Mouse (Mus musculus) kidney, embryonic 14.5 days (tissue): ENCODE data around the gene Ablim1. TPM values are rescaled to one million over a fixed set of nuclear protein-coding genes. Genes with fewer than 3 reads are reported as not detected.

Experiments
- ATAC-seq: fragments of 200-750 bp; cut with Nextera tagmentation; 2 replicates; pipeline ENCODE4 v1.8.0; 2017; ENCODE audit warnings: moderate number of reproducible peaks, mild to moderate bottlenecking, moderate TSS enrichment, moderate library complexity; ENCODE audit not compliant: low FRiP score, low TSS enrichment
- H3K27ac ChIP-seq: fragments of 300-500 bp; sonication (generic); 2 replicates; pipeline ENCODE4 v1.5.1; 2014; ENCODE audit warnings: low read depth, mild to moderate bottlenecking, low read length, moderate library complexity, mixed read lengths
- H3K27me3 ChIP-seq: fragments of 300-500 bp; sonication (generic); 2 replicates; pipeline ENCODE4 v1.6.1; 2014; ENCODE audit warnings: mild to moderate bottlenecking, low read length; ENCODE audit not compliant: control insufficient read depth, insufficient read depth
- H3K36me3 ChIP-seq: fragments of 300-500 bp; sonication (generic); 2 replicates; pipeline ENCODE4 v1.6.1; 2014; ENCODE audit warnings: low read length, mixed read lengths; ENCODE audit not compliant: control insufficient read depth, insufficient read depth
- H3K4me1 ChIP-seq: fragments of 300-500 bp; sonication (generic); 2 replicates; pipeline ENCODE4 v1.6.1; 2014; ENCODE audit warnings: low read length, mixed read lengths; ENCODE audit not compliant: control insufficient read depth, insufficient read depth
- H3K4me2 ChIP-seq: fragments of 300-500 bp; sonication (generic); replicated peaks from 2 replicates; pipeline ENCODE4 v1.6.1; 2014; ENCODE audit warnings: low read depth, mild to moderate bottlenecking, low read length
- H3K4me3 ChIP-seq: fragments of 300-500 bp; sonication (generic); 2 replicates; pipeline ENCODE4 v1.5.1; 2014; ENCODE audit warnings: mild to moderate bottlenecking, low read length
- H3K9ac ChIP-seq: fragments of 300-500 bp; sonication (generic); 2 replicates; pipeline ENCODE4 v1.6.1; 2014; ENCODE audit warnings: low read depth, mild to moderate bottlenecking, low read length, moderate library complexity
- H3K9me3 ChIP-seq: fragments of 300-500 bp; sonication (generic); 2 replicates; pipeline ENCODE4 v1.6.1; 2016; ENCODE audit warnings: low read length; ENCODE audit not compliant: control insufficient read depth
- WGBS: fragments of 180-500 bp; shearing (Covaris S2); extraction: QIAGEN DNeasy Blood & Tissue Kit; methylation state at CpG from one replicate; pipeline ENCODE4 v1.1.7; 2014; 5-methylcytosine and 5-hydroxymethylcytosine counted together
- polyA plus RNA-seq: library from polyadenylated mRNA; unstranded; fragments of >200 nt; fragmentation: Nextera tagmentation; extraction: Ambion mirVana; gene quantifications from 2 replicates; pipeline ENCODE4 v1.2.1, GENCODE M21; 2014

Ablim1 gene
- polyA plus RNA-seq, 1 experiment from 2014 or later: 36.0 TPM

DNA sequence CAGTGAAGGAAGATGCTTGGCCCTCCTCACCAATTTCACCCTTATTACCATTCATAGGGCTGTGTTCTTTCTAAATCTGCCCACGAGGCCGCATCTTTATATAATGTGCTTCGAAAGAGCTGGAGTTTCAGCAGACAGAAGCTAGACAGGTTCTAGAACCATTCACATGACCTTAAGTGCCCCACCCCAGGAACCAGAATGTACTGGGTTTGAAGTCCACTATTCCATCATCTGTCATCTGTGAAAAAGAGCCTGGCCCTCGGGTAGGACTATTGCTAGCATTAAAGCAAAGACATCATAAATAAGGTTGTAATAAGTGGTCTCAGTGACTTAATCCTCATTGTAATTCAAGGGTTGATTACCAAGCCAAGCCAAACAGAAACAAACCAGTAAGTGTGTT, 35.1 kb downstream of the Ablim1 start:
- Histone ChIP-seq H3K4me3 (no peak overlapping the region), H3K36me3 (no peaks in the 10 kb centered on the region), H3K27ac (no peak overlapping the region), H3K9me3 (no peaks in the 10 kb centered on the region), H3K9ac (no peak overlapping the region), H3K4me1 (peaks cover 11% of the 10 kb centered on the region), H3K27me3 (no peaks in the 10 kb centered on the region), H3K4me2 (no peak overlapping the region)
- 79% methylated on average over 4 of the region's 4 CpGs for WGBS
- ATAC-seq: no peak

GRCm38 (mm10) chr19:57278263-57278662, 36.5 kb downstream of the Ablim1 start:
- no peaks in the 10 kb centered on the region for H3K36me3 ChIP-seq
- 74% methylated on average over 8 of the region's 8 CpGs for WGBS
- no peak for ATAC-seq

GRCm38 (mm10) chr19:57277010-57277409, 37.7 kb downstream of the Ablim1 start:
- H3K9ac ChIP-seq: no peak overlapping the region
- no peak overlapping the region for H3K4me3 ChIP-seq
- no peaks in the 10 kb centered on the region for H3K27me3 ChIP-seq
- H3K4me1 ChIP-seq: peaks cover 25% of the 10 kb centered on the region
- no peaks in the 10 kb centered on the region for H3K36me3 ChIP-seq
- ATAC-seq: no peak
- 92% methylated on average over 6 of the region's 6 CpGs for WGBS
- no peak overlapping the region for H3K27ac ChIP-seq
- no peak overlapping the region for H3K4me2 ChIP-seq
- H3K9me3 ChIP-seq: no peaks in the 10 kb centered on the region

More at GRCm38 (mm10) chr19:57278263-57278662, 36.5 kb downstream of the Ablim1 start:
- no peak overlapping the region for H3K9ac ChIP-seq
- no peaks in the 10 kb centered on the region for H3K9me3 ChIP-seq
- H3K27ac ChIP-seq: no peak overlapping the region
- H3K27me3 ChIP-seq: no peaks in the 10 kb centered on the region
- H3K4me2 ChIP-seq: no peak overlapping the region
- peaks cover 20% of the 10 kb centered on the region for H3K4me1 ChIP-seq
- no peak overlapping the region for H3K4me3 ChIP-seq

DNA sequence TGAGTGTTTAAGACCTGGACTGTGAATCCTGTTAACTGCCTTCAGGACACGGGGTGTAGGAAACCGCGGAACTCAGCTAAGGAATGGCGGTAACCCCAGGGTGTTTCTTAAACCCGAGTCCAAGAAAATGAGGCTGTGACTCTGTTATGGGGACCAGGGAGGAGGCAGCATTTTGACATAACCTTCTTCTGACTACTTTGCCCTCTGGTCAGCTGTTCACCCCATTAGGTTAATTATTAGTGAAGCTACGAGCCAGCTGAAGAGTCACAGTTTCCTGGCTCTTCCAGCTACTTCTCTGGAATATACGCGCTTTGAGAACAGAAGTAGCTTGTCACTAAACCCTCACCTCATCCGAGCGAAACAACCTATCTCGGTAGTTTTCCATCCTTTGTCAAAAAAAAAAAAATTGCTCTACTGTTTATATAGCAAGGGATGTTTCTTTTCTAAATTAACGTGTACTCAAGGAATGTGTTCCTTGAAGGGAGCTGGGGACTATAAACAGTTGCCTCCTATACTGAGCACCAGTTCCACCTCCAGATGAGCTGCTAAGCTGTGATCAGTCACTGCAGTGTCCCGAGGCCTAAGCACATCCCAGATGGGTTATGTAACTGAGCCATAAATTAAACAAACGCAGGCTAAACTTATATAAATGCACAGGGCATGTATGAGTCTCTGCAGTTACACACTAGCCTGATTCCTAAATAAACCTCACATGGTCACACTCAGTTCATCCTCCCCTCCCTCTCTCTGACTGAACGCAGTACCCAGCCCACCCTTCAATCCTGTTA, 39.4 kb downstream of the Ablim1 start:
- WGBS: 33% methylated on average over 15 of the region's 15 CpGs
- H3K9ac ChIP-seq: peak overlapping the region; percentile 0; the same call in 1 of the 2 replicates
- H3K4me1 ChIP-seq: peaks cover 25% of the 10 kb centered on the region
- H3K4me2 ChIP-seq: peak overlapping the region; percentile 40
- H3K27ac ChIP-seq: no peak overlapping the region; the same call in 1 of the 2 replicates
- H3K4me3 ChIP-seq: peak overlapping the region; percentile 4; the same call in 1 of the 2 replicates
- ATAC-seq: peak; percentile 44; the same call in 1 of the 2 replicates
- no peaks in the 10 kb centered on the region for H3K27me3 ChIP-seq
- no peaks in the 10 kb centered on the region for H3K9me3 ChIP-seq
- H3K36me3 ChIP-seq: no peaks in the 10 kb centered on the region

GRCm38 (mm10) chr19:57274717-57275116, 40.0 kb downstream of the Ablim1 start:
- no peak for ATAC-seq
- no peak overlapping the region; the same call in 1 of the 2 replicates for H3K27ac ChIP-seq

GRCm38 (mm10) chr19:57274286-57274685, 40.4 kb downstream of the Ablim1 start:
- no peak for ATAC-seq
- Histone ChIP-seq H3K9ac (no peak overlapping the region), H3K36me3 (no peaks in the 10 kb centered on the region), H3K9me3 (no peaks in the 10 kb centered on the region), H3K27ac (no peak overlapping the region), H3K4me2 (peak overlapping the region; percentile 40), H3K27me3 (no peaks in the 10 kb centered on the region), H3K4me1 (peaks cover 25% of the 10 kb centered on the region), H3K4me3 (no peak overlapping the region)
- WGBS: 44% methylated on average over 12 of the region's 12 CpGs

More at GRCm38 (mm10) chr19:57274717-57275116, 40.0 kb downstream of the Ablim1 start:
- no peaks in the 10 kb centered on the region for H3K9me3 ChIP-seq
- H3K9ac ChIP-seq: peak overlapping the region; percentile 0; the same call in 1 of the 2 replicates
- peak overlapping the region; percentile 4; the same call in 1 of the 2 replicates for H3K4me3 ChIP-seq
- WGBS: 35% methylated on average over 6 of the region's 6 CpGs
- no peaks in the 10 kb centered on the region for H3K36me3 ChIP-seq
- H3K27me3 ChIP-seq: no peaks in the 10 kb centered on the region
- H3K4me1 ChIP-seq: peaks cover 25% of the 10 kb centered on the region
- peak overlapping the region; percentile 40 for H3K4me2 ChIP-seq

DNA sequence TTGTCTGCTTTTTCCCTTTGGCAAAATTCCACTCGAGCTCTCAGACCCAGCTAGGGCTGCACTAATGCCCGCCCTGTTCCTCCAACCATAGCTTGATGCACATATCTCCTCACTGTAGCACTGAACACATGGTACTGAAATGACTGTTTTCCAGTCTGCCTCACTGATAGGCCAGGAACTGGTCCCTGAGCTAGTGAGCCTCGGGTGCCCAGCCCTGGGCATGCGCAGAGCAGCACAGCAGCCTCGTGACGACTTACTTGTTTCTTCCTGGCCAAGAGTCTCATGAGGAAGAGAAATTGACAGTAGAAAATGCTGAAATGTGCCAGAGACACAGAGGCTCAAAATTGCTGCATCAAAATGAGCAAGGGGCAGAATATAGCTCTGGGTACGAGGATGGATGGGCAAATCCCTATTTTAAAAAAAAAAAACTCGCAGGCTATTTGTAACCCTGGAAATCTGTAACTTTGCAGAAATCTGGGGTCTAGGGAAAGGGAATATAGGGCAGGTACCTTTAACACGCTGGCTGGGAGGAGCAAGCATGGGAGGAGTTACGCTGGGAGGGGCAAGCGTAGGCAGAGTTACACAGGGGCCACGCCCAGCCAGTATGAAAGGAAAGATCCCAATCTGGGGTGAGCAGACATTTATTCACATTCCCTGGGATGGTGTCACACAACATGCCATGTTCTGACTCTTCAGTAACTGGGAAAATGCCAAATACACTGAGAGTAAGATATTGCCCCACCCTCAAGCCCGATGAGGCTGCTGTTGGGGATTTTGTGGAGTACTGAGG, 41.7 kb downstream of the Ablim1 start:
- no peaks in the 10 kb centered on the region for H3K27me3 ChIP-seq
- 52% methylated on average over 13 of the region's 13 CpGs for WGBS
- no peak overlapping the region for H3K27ac ChIP-seq
- ATAC-seq: no peak
- H3K9ac ChIP-seq: no peak overlapping the region
- no peaks in the 10 kb centered on the region for H3K36me3 ChIP-seq
- H3K9me3 ChIP-seq: no peaks in the 10 kb centered on the region
- H3K4me1 ChIP-seq: peaks cover 25% of the 10 kb centered on the region
- no peak overlapping the region for H3K4me2 ChIP-seq
- no peak overlapping the region for H3K4me3 ChIP-seq

- no peak for ATAC-seq
- no peaks in the 10 kb centered on the region for H3K27me3 ChIP-seq
- H3K4me1 ChIP-seq: peaks cover 25% of the 10 kb centered on the region
- no peaks in the 10 kb centered on the region for H3K36me3 ChIP-seq
- H3K27ac ChIP-seq: no peak overlapping the region
- no peak overlapping the region for H3K4me2 ChIP-seq
- 74% methylated on average over 16 of the region's 16 CpGs for WGBS
- peak overlapping the region; percentile 12; the same call in 1 of the 2 replicates for H3K9ac ChIP-seq
- no peaks in the 10 kb centered on the region for H3K9me3 ChIP-seq
- no peak overlapping the region for H3K4me3 ChIP-seq
Observed at GRCm38 (mm10) chr19:57271757-57272156, 43.0 kb downstream of the Ablim1 start.

DNA sequence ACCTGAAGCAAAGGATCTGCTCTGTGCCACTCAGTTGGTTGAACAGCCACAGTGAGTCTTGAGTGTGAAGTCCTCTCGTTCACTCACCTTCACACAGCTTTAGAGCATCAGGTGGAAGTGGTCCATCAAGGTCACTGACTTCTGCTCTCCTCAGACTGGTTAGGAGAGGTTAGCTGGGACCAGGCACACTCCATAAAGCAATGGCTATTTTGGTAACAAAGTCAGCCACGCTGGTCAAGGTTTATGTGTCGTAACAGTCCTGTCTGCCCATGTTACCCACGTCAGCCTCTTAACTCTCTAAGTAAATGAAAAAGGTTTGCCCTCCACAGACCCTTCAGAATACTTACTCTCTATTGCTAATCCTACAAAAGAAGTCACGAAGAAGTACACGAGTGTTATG, 44.0 kb downstream of the Ablim1 start:
- Histone ChIP-seq H3K4me3 (no peak overlapping the region), H3K36me3 (no peaks in the 10 kb centered on the region), H3K27ac (no peak overlapping the region), H3K9ac (no peak overlapping the region), H3K4me2 (no peak overlapping the region), H3K9me3 (no peaks in the 10 kb centered on the region), H3K27me3 (no peaks in the 10 kb centered on the region), H3K4me1 (peaks cover 25% of the 10 kb centered on the region)
- ATAC-seq: no peak
- WGBS: 80% methylated on average over 6 of the region's 6 CpGs
